Comparison of ENCODE assay signal across 17 mouse cellular contexts in genomic region chr7:95084328-95084727, GRCm38 (mm10).
"Had no signal": no experiment of that assay in that cellular context is flagged by ENCODE, and none has a peak within 500 bp of the region (broad histone marks: within the 10 kb centered on the region; RNA-seq: fewer than 3 reads in every experiment).

No protein-coding gene starts in this region.

- H3K9ac ChIP-seq: kidney, embryonic 15.5 days; liver, embryonic 15.5 days had no signal

- H3K4me1 ChIP-seq: kidney, embryonic 15.5 days; limb, embryonic 10.5 days; liver, embryonic 15.5 days; midbrain, embryonic 10.5 days had no signal

- H3K9me3 ChIP-seq: kidney, embryonic 15.5 days; limb, embryonic 10.5 days; liver, embryonic 15.5 days; midbrain, embryonic 10.5 days had no signal

- H3K36me3 ChIP-seq: kidney, embryonic 15.5 days; limb, embryonic 10.5 days; liver, embryonic 15.5 days; midbrain, embryonic 10.5 days had no signal

- H3K27ac ChIP-seq: kidney, embryonic 15.5 days; left cerebral cortex, adult 2 months; limb, embryonic 10.5 days; liver, embryonic 15.5 days; midbrain, embryonic 10.5 days had no signal

- ATAC-seq: lung, postnatal 0 days had no signal

- H3K4me3 ChIP-seq: kidney, embryonic 15.5 days; left cerebral cortex, adult 2 months; limb, embryonic 10.5 days; liver, embryonic 15.5 days; midbrain, embryonic 10.5 days; myocyte had no signal

- DNase-seq: kidney, postnatal 25 days; lung, adult 2 months; lung, postnatal 36 days; midbrain, embryonic 14.5 days; retina, postnatal 1 day; right cerebral cortex, postnatal 4 days; spleen, adult 18-20 months; thymus, adult 18-20 months; thymus, postnatal 14 days had no signal

- H3K27me3 ChIP-seq: kidney, embryonic 15.5 days; liver, embryonic 15.5 days had no signal

- H3K4me2 ChIP-seq: kidney, embryonic 15.5 days; liver, embryonic 11.5 days; liver, embryonic 15.5 days had no signal
